Mouse (Mus musculus) adrenal gland, postnatal 36 days (tissue): ENCODE results near the gene Eif4e1b. TPM values are rescaled to one million over a fixed set of nuclear protein-coding genes. Genes with fewer than 3 reads are reported as not detected.

Experiments used
- total RNA-seq, 2 experiments: library from RNA; stranded (reverse); gene quantifications; 2 replicates each; pipeline ENCODE4 v1.2.3; 2021

Gene Eif4e1b
- total RNA-seq, 2 experiments from 2014 or later = not detected

Other genes starting within 250 kb of the Eif4e1b start
- gene 4833439L19Rik, start 218.6 kb upstream of the Eif4e1b start, total RNA-seq = 100 to 1,000 TPM; 152 to 182 TPM
- 10 to 100 TPM; 55.4 to 58.9 TPM for gene Arl10, start 209.0 kb upstream of the Eif4e1b start, total RNA-seq
- 10 to 100 TPM; 50.7 to 79.1 TPM for gene Nop16, start 193.9 kb upstream of the Eif4e1b start, total RNA-seq
- 100 to 1,000 TPM; 232 to 258 TPM for gene Higd2a, start 193.8 kb upstream of the Eif4e1b start, total RNA-seq
- 100 to 1,000 TPM in 1 of 2 experiments, 10 to 100 TPM in 1; 79.2 to 155 TPM for gene Cltb, start 172.7 kb upstream of the Eif4e1b start, total RNA-seq
- gene Faf2, start 162.2 kb upstream of the Eif4e1b start, total RNA-seq = 10 to 100 TPM; 74.4 to 84.7 TPM
- 100 to 1,000 TPM; 107 to 120 TPM for gene Rnf44, start 90.1 kb upstream of the Eif4e1b start, total RNA-seq
- gene Cdhr2, start 82.5 kb upstream of the Eif4e1b start, total RNA-seq = not detected
- gene Gprin1, start 34.1 kb upstream of the Eif4e1b start, total RNA-seq = 1 to 10 TPM; 2.9 to 3.1 TPM
- gene Sncb, start 17.4 kb upstream of the Eif4e1b start, total RNA-seq = 1 to 10 TPM; 1.1 to 1.9 TPM
- 10 to 100 TPM; 24.0 to 33.4 TPM for gene Tspan17, start 5.4 kb downstream of the Eif4e1b start, total RNA-seq
- 1 to 10 TPM; 6.0 to 6.4 TPM for gene Unc5a, start 165.4 kb downstream of the Eif4e1b start, total RNA-seq
- 1 to 10 TPM in 1 of 2 experiments, under 1 TPM in 1; 0.72 to 1.1 TPM for gene Hk3, start 237.4 kb downstream of the Eif4e1b start, total RNA-seq